Mouse (Mus musculus): ENCODE measurements around the gene Olfr786.

GRCm38 (mm10) chr10:129400892-129401291 is 26.2 kb upstream of the Olfr786 start:
- TF ChIP-seq EP300 (IDR thresholded peaks at IDR 0.05) (no peak), CTCF (IDR thresholded peaks at IDR 0.05) (no peak)

Measured in lung, postnatal 0 days (tissue).